Mouse (Mus musculus) lung, postnatal 0 days (tissue): ENCODE data around the gene Sema4g.

Experiments
- CTCF ChIP-seq: IDR thresholded peaks from 2 replicates; pipeline ENCODE4 v1.5.1; 2016; ENCODE audit warnings: antibody characterized with exemption, mild to moderate bottlenecking
- EP300 ChIP-seq: IDR thresholded peaks from 2 replicates; pipeline ENCODE4 v1.6.1; 2016; ENCODE audit warnings: antibody characterized with exemption, mild to moderate bottlenecking, control low read depth

DNA sequence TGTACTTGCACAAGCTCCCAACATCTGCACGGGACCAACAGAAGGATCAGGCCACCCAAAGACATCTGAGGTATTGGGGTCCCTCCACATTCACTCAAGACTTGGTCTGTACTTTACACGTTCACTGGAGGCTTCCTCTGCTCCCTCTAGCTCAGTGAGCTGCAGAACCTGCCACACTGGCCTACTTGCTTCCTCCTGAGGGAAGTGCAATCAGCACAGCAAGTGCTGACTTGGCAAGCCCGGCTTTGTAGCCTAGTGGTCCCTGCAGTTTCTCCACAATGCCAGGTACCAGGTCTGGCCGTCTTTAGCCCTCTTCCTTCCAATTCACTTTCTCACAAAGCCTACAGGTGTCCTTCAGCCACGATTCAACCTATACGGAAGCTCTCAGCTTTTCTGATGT is 1.9 kb upstream of the Sema4g start:
- TF ChIP-seq CTCF (no peak), EP300 (no peak)
